Mouse (Mus musculus) neural tube, embryonic 10.5 days (tissue): ENCODE measurements around the gene Nfib.

ENCODE experiments used
- DNase-seq: peaks from one replicate; pipeline ENCODE4 v3.0.0-alpha.2; 2017; ENCODE audit warnings: low spot score; ENCODE audit errors: extremely low spot score

The Nfib gene

DNA sequence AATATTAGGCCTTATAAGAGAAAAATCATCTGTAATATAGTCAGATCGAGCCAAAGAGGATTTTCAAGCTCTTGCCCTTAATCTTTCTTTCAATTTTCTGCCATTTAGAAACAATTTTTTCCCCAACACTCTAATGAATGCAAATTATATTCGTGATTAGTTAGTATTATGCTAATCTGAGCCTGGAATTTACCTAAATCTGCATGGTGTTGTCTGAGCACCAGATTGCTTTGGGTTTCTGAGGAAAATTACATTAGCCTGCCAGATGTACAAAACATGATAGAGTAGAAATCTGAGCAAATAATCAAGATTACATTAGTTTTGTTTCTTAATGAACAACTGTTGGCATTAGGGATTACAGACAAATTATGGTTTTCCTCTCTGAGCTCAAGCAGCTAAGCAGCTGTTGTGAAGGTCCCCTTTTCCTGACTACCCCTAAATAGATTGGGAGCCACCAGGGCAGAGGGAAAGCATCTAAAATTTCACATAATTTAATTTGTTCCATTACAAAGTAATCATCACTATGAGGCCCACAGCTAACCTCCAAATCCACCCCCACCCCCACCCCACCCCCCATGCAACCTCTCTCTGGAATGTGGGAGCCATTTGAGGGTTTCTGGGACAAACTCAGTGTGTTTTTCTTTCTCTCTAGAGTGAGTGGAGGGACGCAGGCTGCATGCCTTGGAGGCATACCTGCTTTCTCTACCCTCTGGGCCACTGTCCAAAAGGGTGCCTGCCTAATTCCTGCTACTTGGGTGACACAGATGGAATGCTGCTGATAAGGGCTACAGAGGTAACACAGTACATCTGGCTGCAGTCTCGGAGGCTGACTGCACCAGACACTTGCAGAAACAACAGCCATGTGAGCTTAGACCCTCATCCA, 14.2 kb downstream of the Nfib start:
- no peak for DNase-seq

DNA sequence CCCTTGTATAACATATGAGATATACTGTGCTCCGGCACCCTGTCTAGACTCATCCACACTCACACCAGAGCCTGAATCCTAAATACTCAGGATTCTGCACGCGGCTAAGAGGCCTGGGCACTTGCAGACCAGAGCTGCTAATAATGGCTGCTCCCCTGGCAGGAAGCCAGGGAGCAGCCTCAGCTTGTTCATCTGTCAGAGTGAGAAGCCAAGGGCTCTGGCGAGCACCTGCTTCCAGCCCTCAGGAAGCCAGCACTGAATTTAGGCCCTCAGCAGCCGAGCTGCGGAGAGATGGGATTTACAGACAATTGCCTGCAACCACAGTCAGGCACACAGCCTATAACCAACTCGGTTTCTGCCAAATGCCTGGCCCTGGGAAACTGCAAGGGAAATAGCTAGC, 15.3 kb downstream of the Nfib start:
- no peak for DNase-seq

DNA sequence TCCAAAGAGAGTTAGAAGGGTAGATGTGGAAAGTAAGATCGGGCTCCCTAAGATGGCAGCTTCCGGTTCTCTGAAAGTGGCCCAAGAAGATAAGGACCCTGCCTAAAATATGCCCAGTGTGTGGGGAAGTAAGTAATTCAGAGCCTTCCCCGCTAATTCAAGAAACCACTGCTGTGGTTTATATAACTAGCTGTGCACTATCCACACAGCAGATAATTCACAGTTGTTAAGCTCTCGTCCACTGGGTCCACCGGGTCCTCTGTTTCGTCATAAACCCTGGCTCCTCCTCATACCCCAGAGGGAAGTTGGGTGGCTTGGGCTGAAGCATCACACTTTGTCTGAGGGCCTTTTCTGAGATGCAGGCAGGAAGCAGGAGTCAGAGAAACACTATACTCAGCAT, 19.5 kb downstream of the Nfib start:
- DNase-seq: no peak

DNA sequence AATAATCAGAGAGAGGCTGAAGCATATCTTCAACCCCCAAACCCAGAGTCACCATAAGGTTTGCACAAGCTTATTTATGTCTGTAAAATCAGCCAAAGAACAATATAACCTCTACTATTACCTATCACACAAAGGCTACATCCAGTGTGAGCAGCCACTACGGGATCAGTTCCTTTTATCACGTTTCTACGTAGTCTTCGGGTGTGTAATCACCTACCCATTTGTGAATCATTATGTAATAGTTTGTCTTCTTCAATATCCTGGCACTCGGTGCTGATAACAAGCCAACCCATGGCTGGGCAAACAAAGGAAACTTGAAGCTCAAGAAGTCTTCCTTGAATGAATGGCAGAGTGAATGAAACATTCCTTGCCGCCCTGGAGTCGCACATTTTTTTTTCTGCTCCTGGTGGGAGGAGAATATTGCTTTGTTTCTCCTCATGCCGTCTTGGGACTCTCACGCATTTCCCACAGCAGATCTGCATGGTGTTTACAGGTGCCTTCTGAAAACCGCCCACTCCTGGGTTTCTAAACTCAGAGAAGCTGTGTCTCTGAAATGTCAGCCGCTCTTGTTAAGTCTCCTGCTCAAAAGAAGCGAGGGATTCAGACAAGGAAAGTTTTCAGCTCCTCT, 21.3 kb downstream of the Nfib start:
- DNase-seq: no peak

DNA sequence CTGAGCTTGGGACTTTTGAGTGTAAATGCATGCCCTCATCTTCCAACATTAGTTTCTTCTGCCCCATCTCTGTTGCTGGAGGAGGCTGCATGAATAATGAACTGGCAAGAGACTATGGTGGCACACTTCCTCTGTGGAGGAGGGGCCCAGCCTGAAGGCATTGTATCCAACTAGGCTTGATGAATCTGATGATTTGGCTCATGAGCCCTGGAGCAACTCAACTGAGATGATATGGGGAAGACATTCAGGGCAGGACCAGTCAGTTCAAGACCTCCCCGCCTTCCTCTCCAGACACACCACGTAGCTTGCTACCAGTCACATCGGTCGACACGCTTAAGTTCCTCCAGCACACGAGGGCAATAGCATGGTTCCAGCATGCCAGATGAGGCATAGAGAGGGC, 22.0 kb downstream of the Nfib start:
- DNase-seq: no peak

DNA sequence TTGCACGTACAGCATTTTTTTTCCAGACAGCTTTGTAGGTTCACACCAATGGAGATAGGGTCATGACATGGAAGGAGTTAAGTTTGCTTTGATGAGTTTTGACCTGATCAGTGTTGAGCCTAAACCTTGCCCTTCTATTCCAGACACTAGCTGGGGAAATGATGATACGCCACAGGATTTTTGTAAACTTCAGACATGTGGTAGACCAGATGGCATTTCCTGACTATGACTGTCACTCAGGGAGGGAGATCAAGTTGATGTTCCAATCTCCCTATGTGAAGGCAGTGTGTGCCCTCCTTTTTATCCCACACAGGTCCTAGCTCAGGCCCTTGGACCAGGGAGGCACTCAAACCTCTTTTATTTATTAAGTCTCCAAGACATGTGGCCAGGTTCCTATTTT, 29.4 kb downstream of the Nfib start:
- DNase-seq: no peak

DNA sequence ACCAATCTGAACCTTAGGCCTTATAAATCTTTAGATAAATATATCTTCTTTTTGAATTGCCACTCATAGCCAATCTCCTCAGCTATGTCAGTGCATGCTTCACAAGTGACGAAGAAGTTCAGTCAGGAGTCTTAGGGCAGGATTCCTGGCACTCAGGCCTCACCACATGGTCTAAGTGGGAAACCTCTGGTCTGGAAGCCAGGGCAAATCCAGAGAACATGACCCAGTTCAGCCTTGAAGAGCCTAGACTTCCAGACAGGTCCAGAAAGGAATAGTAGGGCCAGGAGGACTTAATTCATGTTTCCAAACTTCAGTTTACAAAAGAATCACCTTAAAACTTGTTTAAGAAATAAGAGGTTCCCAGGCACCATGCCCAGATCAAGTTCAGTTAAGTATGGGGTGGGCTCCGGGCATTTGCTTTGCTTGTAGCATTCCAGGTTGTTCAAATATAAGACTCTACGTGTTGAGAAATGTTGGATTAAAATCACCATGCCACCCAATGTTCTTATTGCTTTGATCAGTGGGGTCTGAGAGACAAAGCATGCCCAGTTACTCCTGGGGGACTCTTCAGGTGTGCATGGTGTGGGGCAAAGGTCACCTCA, 38.2 kb downstream of the Nfib start:
- DNase-seq: no peak

DNA sequence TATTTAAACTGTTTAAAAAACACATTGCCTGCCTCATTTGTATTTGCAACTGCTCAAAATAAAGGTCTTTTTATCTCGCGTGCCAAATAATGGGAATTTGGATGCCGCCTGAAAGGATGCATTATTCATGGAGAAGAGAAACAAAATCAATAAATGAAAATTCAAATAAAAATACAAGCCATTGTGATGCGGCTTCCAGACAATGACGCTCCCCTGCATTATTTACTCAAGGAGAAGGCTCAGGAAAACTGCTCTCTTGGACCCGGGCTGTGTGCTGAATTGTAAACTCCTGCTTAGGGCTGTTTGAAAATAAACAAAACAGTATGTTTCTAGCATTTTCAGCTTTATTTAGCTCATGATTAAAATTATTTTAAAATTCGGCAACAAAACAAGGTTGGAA, 41.1 kb downstream of the Nfib start:
- DNase-seq: no peak

DNA sequence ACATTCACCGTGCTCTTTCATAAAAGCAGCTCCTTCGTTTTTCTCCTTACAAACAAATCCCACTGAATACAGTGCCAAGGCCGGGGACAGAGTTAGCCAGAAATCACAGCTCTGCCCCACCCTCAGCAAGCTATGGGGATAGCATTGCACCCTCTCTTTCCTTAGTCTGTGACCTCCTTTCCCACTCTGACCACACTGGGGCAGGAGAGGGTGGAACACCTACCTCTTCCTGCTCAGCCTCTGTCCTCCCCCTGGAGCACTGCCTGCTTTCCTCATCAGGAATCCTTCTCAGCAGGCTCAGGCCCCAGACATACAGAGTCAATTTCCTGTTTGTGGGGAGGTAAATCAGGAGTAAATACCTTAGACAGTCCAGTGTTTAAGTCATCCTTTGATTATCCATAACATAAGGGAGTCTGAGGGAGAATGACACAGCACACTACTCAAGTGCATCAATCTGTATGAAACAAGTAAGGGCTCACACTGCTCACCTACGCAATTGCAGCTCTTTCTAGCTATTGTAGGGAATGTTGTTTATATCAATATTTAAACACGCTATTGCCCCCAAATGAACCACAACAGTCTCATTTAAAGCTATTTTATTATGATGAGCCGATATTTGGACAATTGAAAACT, 41.7 kb downstream of the Nfib start:
- no peak for DNase-seq

DNA sequence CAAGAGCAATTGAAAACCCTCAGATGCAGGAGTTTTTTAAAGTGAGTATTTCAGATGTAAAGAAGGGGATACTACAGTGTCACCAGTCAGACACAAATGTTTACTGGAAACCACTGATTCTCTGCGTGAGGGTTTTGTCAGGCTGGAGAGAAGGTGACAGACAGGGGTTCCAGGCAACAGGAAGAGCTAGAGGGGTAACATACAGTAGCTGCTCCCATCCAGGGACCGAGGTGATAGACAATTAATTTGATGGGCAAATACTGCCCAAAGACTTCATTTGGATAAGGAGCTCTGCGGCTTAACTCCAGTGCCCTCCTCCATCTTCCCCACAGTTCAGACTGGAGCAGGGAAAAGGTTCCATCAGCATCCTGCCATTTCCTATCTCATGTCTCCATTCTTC, 42.9 kb downstream of the Nfib start:
- no peak for DNase-seq

DNA sequence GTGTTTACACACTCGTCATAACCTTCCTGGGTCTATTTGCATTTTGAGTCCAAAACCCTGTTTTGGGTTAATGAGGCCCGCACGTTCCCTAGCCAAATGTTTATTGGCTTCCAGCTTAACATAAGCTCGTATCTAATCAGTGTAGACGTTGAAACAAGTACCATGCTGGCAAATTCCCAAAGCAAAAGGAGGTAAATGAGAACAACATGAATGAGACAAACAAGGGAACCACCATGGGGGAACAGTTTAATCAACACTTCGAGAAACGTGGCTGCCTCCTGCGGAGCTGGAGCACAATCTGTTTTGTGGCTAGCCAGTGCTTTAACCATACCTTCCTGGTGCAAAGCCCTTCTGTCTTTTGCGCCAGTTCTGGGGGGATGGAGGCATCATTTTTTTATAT, 43.3 kb downstream of the Nfib start:
- no peak for DNase-seq

DNA sequence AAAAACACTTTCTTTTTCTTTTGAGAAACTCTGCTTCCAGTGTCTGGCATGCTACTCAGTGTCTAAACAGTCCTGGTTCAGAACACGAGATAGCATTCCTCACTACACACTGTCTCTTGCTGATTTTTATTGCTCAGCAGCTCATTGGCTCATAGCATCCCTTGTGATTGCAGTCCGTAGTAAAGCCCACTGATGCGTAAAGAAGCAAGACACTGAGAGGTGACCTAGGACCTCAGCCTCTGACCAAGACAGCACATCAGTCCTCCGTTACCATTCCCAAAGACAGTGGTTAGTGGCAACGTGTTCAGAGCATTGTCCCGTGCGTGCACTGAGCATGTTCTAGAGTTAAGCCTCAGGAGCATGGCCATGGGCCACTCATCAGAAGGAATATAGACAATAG, 44.3 kb downstream of the Nfib start:
- DNase-seq: no peak

DNA sequence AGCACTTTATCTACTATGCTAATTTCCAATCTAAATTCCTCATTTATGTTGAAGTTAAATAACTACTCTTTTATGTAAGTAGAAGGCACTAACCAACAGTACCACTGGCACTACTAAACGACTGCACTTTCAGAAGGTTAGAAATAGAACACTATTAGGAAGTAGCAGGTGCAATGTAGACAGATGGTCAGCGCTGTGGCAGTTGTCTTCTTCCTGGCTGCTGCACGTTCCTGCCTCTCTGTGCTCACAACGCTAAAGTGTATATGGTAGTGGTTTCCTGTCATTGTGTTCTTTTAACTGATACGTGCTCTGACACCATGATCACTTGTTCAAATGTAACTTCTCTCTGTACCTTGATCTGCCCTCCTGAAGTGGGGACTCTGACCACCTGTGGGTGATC, 59.9 kb downstream of the Nfib start:
- no peak for DNase-seq

DNA sequence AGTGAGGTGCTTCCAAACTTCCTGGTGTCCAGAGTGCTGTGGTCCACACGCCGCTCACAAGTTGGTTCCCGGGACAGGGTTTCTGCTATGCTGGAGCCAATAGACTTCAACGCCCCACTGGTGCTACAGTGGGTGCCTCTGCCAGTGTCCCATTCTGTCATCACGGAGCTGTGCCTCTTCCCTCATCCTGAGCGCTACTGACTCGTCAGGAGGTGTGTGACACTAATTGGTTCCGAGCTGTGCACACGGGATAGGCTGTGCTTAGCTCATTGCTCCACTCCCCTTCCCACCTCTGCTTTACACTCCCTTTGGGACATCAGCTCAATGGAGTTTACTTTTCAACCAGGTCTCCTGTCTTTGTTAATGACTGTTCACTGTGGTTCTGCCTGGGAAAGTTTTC, 60.8 kb downstream of the Nfib start:
- DNase-seq: no peak

DNA sequence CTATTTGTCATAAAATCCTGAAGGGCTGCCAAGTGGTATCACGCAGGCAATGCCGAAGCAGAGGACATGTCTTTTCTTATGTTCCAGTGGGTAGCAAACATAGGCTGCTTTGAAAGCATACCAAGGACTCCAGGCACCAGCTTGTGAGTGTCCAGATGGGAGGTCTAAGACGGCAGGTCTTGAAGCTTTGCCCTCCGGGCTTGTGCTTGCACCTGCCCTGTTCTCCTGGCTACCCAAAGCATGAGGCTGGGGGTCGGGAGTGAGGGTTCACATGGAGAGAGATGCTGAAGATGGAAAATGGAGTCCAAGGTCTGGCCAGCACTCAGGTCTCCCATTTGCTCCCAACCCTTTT, 61.8 kb downstream of the Nfib start:
- DNase-seq: no peak

DNA sequence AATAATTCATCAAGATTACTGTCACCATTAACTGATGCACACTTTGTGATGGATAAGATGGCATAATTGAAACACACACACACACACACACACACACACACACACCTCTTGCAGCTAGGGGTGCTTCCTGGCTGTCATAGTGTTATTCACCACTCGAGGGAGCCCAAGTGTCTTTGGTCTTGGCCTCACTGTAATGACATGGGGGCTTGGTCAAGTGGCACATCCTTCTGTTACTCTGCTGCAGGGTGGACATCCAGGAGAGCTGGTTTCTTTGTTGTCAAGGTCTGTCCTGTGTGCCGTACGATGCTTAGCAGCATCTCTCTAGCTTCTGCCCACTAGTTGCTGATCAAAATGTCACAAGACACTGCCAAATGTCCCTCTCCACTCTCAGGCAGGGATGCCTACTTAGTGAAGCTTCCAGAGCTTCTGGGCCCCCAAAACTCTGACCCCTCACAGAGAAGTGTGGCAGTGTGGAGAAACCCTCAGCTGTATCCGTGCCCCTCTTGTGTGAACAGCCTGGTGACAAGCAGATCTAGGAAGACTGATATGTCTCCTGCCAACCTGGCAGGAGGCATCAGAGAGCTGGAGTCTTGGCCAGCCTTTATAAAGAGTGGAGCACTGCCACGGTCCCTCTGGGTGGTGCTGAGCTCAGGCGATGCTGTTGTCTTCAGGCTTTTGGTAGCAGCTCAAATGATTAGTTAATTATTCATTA, 62.4 kb downstream of the Nfib start:
- DNase-seq: peak; percentile 46

DNA sequence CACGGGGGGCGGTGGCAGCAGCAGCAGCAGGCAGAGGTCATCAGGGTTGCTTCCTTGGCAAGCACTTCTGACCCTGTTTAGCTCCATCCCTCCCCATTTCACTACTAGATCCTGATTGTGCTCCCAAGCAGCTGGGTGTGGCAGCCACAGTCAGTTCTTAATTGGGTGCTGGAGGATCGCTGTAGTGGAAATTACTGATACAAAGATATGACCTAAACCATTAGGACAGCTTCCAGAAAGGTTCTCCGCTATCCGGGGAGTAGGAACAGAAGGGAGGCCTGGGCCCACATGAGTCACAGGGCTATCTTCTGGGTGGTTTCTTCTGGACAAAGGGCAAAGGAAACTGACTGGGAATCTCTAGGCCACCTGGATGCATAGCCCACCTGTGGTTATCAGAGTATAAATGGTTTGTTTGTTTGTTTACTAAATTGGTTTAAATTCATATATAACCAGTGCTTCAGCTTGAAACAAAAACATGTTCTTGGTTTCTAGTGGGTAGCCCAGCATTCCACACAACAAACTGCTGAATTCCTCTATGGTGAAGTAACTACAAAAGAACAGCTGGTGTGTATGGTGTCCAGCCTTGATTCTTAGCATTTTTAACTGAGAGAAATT, 64.4 kb downstream of the Nfib start:
- no peak for DNase-seq

DNA sequence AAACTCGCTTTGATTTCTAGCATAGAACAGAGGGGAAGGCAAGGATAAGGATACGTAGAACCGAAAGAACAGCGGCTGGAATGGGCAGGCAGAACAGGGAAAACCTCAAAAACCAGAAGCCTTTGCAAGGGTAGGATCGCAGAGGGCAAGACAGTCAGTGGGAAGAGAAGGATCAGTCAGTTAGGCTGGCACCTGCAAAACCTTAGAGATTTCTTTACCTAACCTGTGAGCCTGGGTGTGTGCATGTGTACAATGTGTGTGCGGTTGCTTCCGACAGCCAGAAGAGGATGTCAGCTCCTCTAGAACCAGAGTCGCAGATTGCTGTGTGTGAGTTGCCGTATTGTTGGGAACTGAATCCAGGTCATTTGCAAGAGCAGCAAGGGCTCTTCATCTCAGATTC, 67.3 kb downstream of the Nfib start:
- no peak for DNase-seq

DNA sequence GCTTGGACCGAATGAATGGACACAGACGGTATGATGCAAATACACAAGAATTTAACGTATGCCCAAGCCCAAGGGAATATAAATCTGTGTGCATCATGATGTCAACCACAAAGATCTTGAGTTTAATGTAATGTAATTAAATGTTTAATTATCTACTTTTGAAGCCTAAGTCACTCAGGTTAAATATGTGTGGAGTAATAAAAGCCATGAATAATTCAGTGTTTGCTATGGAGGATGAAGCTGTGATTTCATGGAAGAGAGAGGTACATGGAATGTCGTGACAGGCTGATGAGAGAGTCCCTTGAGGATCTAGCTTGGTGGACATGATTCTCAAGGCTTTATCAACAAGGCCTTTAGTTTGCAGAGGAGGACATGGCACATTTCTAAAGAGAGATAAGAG, 67.9 kb downstream of the Nfib start:
- DNase-seq: no peak

DNA sequence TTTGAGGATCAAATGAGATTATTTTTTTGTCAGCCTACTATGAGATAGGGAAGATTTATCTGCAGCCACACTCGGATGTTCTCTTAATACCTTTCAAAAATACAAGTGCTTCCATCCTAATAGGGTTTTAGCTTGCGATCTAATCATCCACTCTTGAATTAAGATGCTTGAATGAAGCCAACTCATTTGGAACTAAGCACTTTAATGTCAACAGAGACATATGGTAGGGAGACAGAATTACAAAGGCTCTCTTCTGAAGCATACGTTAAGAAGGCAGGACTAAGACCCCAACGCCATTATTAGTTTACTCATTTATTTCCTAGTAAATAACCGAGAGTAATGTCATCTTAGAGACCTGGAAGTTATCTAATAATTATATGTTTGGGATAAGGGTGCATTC, 68.9 kb downstream of the Nfib start:
- no peak for DNase-seq

DNA sequence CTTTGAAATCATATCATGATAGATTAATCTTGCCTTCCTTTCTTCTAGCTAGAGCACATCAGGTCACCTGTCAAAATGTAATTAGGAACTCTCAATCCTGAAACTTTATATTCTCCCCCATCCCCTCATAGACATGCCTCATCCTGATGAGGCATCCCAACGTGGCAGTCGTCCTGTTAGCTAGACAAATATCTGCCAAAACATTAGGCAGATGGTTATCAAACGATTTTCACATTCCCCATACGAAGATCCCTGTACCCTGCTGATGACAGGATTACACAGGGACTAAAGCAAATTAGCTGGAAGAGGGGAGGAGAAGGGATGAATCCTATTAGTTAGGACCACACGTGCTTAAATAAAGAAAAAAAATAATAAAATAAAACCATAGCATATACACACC, 69.7 kb downstream of the Nfib start:
- DNase-seq: no peak
